Mouse (Mus musculus) lung, adult 2 months (tissue): ENCODE results near the gene Vsx2.

Source experiments
- CTCF ChIP-seq: fragments of 200-500 bp; IDR thresholded peaks from 2 replicates; pipeline ENCODE4 v1.5.1; 2011; ENCODE audit warnings: mild to moderate bottlenecking, low read length, control low read depth; ENCODE audit not compliant: insufficient read depth
- POLR2A ChIP-seq: fragments of 200-500 bp; IDR thresholded peaks from 2 replicates; pipeline ENCODE4 v1.6.1; 2011; ENCODE audit warnings: low read depth, mild to moderate bottlenecking, control low read depth, low read length, borderline replicate concordance; ENCODE audit errors: extremely low read depth

DNA sequence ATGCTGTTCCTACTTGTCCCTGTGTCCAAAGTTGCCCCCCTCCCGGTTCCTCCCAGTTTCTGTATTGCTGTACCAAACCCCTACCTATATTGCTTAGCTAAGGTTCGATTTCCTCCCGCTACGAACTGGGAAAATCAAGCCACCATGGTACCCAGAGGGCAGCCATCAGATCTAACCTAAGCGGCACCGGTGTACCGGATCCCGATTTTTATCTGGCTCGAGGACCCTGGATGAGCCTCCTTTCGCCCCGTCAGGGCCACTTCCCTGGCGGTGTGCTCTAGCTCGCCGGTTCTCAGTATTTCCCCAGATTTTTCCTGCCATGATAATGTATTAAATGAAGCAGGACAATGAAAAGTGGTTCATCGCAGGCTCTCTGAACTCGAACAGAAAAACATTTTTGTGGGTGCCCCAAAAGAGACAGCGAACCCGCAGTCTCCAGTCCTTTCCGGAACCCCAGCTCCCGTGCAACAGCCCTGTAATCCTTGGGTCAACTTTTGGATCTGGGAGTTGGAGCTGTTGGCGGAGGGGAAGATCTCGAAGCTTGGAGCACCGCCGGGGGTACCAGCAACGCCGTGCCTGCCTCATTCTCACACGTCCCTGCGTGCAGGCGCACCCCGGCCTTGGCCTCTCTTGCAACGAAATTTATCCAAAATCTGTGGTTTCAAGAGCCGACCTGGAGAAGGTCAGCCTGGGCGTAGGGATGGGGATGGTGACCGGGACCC is 1.3 kb downstream of the Vsx2 start:
- TF ChIP-seq CTCF (no peak), POLR2A (no peak)
